Mouse (Mus musculus) c-Kit-negative CD71-positive TER-119-positive erythroid progenitor cells, embryonic 14.5 days (primary cell): Measurements from ENCODE around the gene Ror1.

ENCODE experiments used
- DNase-seq: peaks from one replicate; pipeline ENCODE4 v3.0.0-alpha.2; 2013; ENCODE audit warnings: low read depth, low spot score

Ror1 gene

DNA sequence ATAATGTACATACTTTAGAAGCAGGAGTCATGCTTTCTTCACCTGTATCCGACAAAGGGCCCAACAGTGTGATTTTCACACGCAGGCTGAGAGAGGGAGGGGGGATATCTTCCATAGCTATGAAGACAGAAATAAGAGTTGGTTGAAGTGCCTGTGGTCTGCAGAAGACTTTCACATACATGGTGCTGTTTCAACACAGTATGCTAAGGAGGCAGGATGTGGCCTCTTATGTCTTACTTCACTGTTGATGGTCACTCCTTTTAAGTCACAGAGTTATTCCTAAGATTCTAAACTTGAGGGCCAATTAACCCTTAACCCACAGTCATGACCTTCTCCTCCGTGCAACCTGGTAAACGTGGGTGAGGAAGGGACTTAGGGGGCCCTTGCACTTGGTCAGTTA is 286.2 kb downstream of the Ror1 start:
- DNase-seq, result no peak

GRCm38 (mm10) chr4:100386272-100386988 is 290.8 kb downstream of the Ror1 start:
- no peak for DNase-seq

- no peak for DNase-seq
Observed at GRCm38 (mm10) chr4:100390436-100390835, 294.8 kb downstream of the Ror1 start.

- DNase-seq, result no peak
Observed at GRCm38 (mm10) chr4:100391021-100391420, 295.4 kb downstream of the Ror1 start.

GRCm38 (mm10) chr4:100393374-100394061 is 297.9 kb downstream of the Ror1 start:
- DNase-seq, result no peak

DNA sequence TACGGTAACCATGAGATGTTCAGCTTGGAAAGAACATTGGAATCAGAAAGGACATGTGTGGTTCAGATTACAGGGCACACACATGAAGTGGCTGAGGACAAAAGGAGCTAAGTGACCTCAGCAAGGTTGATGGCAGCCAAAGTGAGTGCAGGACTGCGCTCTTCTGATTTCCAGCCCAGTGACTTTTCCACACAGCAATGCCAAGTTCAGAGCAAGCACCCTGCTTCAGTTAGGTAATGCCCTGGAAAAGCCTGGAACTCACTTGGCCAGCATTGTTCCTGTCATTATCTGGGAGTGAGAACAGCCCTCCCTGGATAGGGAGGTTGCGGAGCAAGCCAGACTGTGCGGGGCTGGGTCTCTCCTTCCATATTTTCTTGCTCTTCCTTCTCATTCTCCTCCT is 299.8 kb downstream of the Ror1 start:
- DNase-seq, result no peak

GRCm38 (mm10) chr4:100398079-100398478 is 302.5 kb downstream of the Ror1 start:
- no peak for DNase-seq

DNA sequence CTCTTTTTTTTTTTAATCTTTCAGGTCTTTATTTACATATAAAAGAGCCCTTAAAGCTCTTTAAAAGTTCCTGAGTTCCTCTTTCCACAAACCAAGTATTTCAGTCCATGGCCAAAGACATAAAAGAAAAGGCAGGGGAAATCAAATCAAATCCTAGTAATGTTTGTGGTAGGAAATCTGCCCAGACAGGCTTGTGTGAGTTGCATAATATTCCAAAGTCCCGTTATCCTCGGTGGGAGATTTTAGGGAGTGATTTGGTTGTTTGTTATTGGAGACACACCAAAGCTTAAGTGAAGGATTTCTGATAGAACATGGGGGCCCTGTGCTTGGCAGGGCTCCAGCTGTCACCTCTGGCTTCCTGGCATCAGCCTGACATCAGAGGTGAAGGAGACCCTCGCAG is 305.5 kb downstream of the Ror1 start:
- no peak for DNase-seq

- no peak for DNase-seq
Observed at GRCm38 (mm10) chr4:100401581-100402470, 306.2 kb downstream of the Ror1 start.

DNA sequence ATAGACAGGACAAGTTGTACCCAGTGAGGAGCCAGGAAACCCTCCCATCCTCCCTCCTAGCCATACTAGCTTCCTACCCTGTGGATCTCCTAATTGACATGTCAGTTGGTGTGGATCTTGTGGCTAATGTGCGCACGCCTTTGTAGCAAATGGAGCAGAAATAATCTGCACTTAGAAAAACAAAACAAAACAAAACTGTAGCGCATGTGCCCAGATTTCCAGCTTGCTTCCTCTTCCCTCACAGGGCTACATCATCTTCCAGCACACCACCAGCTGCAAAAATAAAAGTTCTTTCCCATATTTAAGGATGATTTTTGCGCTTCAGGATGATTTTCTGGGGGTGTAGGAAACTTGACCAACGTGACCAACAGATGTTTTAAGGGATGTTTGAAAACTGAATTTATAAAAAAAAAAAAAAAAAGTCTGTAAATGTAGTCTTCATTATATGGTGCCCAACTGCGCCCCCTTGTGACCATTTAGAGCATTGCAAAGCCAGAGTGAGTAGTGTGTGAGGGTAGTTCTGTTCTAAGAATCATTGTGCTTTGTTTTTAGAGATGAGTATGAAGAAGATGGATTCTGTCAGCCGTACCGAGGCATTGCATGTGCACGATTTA is 311.8 kb downstream of the Ror1 start:
- peak; percentile 11 for DNase-seq

DNA sequence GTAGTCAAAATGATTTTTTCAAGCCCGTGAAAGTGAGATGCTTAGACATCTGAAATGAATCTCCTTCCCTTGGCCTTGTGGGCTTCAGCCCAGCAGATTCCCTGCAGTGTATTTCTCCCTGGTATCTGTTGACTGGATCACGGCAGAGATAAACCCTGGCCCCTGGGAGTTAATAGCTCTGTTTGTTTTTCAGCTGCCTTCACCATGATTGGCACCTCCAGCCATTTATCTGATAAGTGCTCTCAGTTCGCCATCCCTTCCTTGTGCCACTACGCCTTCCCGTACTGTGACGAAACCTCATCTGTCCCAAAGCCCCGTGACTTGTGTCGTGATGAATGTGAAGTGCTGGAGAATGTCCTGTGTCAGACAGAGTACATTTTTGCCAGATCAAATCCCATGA is 313.9 kb downstream of the Ror1 start:
- no peak for DNase-seq

DNA sequence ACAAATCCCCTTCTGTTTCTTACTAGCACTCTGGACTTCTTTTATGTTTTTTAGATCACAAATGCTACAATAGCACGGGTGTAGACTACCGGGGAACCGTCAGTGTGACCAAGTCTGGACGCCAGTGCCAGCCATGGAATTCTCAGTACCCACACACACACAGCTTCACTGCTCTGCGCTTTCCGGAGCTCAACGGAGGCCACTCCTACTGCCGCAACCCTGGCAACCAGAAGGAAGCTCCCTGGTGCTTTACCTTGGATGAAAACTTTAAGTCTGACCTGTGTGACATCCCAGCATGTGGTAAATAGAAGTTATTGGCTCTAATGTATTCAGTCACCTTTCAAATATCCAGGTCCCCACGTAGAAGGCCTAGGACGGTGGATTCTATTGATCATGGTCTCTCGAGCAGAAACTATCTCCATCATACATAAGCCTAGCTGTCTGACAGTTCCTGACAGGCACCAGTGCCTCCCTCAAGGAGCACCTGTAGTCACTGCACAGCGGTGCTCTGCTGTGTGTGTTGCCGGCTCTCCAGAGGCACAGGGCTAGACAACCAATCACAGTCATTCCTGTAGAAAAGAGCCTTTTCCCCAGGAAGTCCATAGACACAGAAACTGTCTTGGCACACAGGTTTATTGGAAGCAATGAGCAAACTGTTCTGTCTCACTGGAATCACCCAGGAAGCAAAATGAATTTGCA is 316.4 kb downstream of the Ror1 start:
- DNase-seq, result no peak

GRCm38 (mm10) chr4:100422756-100423155 is 327.2 kb downstream of the Ror1 start:
- DNase-seq, result no peak

DNA sequence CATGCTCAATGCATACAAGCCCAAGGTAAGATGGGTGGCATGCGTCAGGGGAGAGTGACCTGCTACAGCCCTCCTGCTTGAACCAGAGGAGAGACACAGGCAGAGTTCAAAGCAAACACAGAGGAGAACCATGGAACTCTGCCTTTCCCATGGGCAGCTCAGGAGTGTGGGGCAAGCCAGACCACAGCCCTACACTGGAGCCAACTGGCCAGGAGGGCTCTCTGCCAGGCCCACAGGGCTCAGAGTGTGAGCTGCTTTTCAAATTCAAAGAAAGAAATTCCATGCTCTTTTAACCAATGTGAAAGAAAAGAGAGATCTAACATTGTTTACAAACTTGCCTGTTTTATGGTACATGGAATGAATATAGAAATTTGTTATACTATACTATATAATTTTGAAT is 330.5 kb downstream of the Ror1 start:
- DNase-seq, result no peak

- no peak for DNase-seq
Observed at GRCm38 (mm10) chr4:100429371-100429900, 333.8 kb downstream of the Ror1 start.

GRCm38 (mm10) chr4:100435281-100436168 is 339.9 kb downstream of the Ror1 start:
- DNase-seq, result no peak

DNA sequence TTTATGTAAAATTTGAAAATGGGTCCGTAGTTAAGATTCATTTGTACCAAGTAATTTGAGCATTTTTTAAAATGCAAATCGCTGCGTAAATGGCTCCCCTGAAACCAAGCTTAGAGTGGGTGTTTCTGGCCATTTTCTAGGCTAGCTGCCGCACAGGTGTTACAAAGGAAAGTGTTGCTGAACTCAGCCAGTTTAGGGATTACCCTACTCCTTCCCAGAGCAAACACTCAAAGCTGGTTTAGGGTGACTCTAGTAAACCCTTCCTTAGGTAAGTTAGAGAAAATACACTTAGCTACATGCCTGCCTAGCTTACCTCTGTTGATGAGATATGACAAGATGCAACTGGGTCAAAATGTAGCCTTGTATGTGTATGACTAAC is 340.6 kb downstream of the Ror1 start:
- no peak for DNase-seq

- DNase-seq, result no peak
Observed at GRCm38 (mm10) chr4:100446897-100447296, 351.3 kb downstream of the Ror1 start.

DNA sequence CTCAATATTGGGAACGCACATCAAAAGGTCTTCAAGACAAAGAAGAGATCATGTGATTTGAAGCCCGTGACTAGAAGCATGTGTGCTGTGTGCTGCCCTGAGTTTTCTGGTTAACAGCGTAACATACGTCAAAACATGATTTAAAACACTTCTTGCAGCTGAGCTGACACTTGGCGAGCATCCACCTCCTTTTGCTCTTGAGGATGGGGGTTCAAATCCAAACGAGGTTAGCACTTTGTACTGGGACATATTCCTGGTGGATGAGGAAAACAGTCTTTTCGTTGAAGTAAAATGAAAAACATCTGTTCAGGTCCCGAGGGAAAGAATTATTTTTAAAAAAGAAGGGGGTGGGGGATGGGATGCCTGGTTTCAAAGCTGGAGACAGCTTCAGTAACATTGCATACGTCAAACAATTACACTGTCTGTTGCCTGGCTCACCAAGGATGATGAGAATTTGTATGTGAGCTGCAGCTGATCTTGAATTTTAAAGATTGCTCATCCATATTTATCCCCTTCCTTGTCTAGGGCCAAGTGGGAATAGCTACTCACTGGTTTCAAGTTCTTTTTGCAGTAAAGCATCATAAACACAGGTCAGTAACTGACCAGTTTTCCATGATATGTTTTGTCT is 367.0 kb downstream of the Ror1 start:
- DNase-seq, result no peak
